Mouse (Mus musculus): Measurements from ENCODE around the gene Doc2g.

DNA sequence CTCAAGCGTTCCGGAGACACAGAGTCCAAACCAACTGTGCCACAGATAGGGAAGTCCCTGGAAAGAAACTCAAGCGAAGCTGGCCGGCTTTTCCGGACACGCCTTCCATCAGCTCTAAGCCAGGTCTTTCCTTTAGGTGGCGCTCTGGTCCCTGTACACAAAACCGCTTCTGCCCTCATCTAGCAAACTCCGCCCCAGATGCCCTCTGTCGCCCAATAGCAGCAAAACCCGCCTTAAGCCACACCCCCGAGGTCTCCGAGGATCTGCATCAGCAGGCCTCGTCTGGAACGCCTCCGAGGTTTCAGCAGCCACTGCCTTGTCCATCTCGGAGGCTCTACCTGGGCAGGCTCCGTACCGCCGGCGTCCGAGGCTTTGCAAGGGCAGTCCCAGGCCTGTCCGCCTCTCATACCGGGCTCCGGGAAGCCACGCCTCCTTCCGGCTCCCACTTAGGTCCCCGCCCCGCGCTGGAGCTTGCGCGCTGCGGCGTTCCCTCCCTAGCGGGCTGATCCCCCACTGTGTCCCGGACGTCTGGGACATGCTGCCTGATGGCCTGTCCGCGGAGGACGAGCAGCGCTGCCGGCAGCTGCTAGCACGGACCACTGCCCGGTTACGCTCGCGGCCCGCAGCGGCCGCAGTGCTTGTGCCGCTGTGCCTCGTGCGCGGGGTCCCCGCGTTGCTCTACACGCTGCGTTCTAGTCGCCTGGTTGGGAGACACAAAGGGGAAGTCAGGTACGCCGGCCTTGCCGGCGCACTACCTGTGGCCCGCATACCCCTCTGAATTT, 2.8 kb upstream of the Doc2g start, which contains the start of the genes Nudt8 and Gm49405:
- TF ChIP-seq MYOD1 (IDR thresholded peaks at IDR 0.05; ENCODE audit: control insufficient read depth in 1 of 3, insufficient read length in 2 of 3, low read depth in 2 of 3): peak in 1 of 3 experiments; percentile 80
- TF ChIP-seq POLR2A (IDR thresholded peaks at IDR 0.05; ENCODE audit: insufficient read length, low read depth): peak; percentile 99
- TF ChIP-seq MAX (IDR thresholded peaks at IDR 0.05; ENCODE audit: low read depth): no peak
- TF ChIP-seq POLR2AphosphoS2 (IDR thresholded peaks at IDR 0.05; ENCODE audit: insufficient read length, low read depth): peak; percentile 96
- no peak for TF ChIP-seq E2F4 (IDR thresholded peaks at IDR 0.05; ENCODE audit: insufficient read depth)
- TF ChIP-seq SRF (IDR thresholded peaks at IDR 0.05; ENCODE audit: control insufficient read depth, insufficient read length, low read depth): no peak
